Mouse (Mus musculus) 3134 (cell line): ENCODE results near the gene Acot11.

ENCODE experiments used
- DNase-seq: peaks from one replicate; pipeline ENCODE4 v3.0.0-alpha.2; 2011; ENCODE audit warnings: low spot score; ENCODE audit not compliant: insufficient read length; ENCODE audit errors: extremely low read depth

Gene Acot11

DNA sequence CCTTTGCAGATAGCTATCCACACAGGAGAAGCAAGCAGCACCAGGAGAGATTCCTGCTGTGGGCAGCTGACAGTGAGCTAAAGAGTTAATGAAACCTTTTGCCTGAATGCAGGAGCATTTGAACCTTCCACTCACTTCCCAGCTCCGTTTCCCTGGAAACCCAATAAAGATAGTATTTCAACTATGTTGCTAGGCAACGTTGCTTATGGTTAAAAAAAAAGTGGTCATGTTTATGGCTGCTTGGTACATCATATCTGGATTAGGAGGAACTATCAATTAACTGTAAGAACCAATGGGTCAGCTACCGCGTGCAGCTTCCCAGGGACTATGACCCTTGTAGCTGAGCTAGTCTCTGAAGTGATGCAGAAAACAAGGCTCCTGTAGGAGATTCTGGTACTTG, 104.0 kb downstream of the Acot11 start:
- DNase-seq, result no peak

DNA sequence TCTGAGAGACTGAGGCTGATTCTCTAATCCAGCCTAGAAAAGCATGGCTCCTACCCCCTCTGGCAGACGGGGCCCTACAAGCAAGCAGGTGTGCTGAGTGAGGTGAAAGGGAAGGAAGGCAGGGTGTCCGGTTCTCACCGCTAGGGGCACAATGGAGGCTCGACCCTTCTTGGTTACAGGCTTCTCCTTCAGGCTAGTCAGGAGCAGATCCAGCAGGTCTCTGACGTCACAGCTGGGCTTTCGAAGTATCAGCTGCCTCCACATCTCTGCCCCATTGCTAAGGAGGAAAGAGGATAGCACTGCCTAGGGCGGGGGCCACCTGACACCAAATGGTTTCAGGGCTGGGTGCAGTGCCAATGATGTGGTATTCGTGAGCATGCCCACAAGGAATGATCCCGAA, 104.8 kb downstream of the Acot11 start:
- no peak for DNase-seq
